Mouse (Mus musculus) embryo, embryonic 11 days (tissue): ENCODE results near the gene Smoc1.
A peak's percentile ranks its signal among the peaks of the same experiment; 100 is the strongest.

ENCODE experiments used
- DNase-seq: peaks from one replicate; pipeline ENCODE4 v3.0.0-alpha.2; 2015

Gene Smoc1

GRCm38 (mm10) chr12:81026995-81027942 lies 661 bp downstream of the Smoc1 start:
- DNase-seq, result peak; percentile 51

GRCm38 (mm10) chr12:81028291-81028920 lies 1.8 kb downstream of the Smoc1 start:
- DNase-seq, result peak; percentile 61

DNA sequence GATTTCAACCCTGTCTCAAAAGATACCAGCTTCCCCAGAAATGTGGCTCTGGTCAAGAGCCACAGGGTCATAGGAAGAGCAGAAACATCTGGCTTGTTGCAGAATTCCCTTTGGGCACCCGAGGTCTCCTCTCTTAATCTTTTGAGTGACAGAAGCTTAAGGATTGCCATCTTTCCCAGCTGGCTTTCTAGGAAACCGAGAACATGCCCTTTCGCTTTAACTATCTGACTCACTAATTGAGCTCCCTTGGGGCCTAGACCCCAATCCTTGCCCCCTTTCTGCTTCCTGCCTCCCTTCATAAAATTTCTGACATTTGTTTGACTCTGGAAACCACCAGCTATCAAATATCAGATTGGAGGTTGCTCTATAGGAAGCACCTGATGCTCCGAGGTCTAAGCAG lies 3.1 kb downstream of the Smoc1 start:
- peak; percentile 41 for DNase-seq

DNA sequence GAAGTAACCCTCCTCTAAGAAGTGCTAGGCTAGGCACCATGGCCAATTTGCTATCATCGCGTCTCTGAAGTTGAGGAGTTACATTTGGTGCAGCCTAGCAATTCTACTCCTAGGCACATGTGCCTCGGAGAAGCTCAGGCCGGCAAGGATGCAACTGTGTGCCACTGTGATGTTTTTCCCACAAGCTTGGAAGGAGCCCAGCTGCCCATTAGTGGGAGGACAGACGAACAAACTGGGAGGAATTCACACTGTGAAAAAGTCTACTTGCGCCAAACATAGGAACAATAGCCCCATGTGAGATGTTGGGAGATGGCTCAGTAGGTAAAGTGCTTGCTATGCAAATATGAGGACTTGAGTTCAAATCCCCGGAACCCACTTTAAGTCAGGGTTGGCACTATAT lies 5.0 kb downstream of the Smoc1 start:
- no peak for DNase-seq

- no peak for DNase-seq
Measured at GRCm38 (mm10) chr12:81033389-81034041, 6.9 kb downstream of the Smoc1 start.

- no peak for DNase-seq
Measured at GRCm38 (mm10) chr12:81034042-81034417, 7.4 kb downstream of the Smoc1 start.

GRCm38 (mm10) chr12:81035850-81036249 lies 9.2 kb downstream of the Smoc1 start:
- no peak for DNase-seq

DNA sequence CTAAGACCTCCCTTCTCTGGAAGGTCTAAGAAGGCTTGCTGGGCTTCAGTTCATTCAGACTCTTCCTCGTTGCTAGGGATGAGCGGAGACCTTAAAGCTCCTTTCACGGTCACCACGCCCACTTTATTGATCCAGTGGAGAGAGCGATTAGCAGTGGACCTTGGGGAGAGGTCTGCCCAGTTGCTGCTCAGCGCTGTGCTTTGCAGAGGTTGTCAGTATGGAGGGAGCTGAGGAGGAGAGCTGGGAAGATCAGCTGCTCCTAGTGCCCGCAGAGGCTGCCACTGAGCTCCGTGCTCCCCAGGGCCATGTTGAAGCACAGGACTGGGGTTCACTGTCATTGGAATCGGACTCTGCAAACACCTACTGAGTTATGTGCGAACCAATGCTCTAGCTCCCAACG lies 17.0 kb downstream of the Smoc1 start:
- peak; percentile 55 for DNase-seq

- DNase-seq, result no peak
Measured at GRCm38 (mm10) chr12:81046926-81047325, 20.3 kb downstream of the Smoc1 start.

GRCm38 (mm10) chr12:81049661-81050060 lies 23.1 kb downstream of the Smoc1 start:
- DNase-seq, result no peak

DNA sequence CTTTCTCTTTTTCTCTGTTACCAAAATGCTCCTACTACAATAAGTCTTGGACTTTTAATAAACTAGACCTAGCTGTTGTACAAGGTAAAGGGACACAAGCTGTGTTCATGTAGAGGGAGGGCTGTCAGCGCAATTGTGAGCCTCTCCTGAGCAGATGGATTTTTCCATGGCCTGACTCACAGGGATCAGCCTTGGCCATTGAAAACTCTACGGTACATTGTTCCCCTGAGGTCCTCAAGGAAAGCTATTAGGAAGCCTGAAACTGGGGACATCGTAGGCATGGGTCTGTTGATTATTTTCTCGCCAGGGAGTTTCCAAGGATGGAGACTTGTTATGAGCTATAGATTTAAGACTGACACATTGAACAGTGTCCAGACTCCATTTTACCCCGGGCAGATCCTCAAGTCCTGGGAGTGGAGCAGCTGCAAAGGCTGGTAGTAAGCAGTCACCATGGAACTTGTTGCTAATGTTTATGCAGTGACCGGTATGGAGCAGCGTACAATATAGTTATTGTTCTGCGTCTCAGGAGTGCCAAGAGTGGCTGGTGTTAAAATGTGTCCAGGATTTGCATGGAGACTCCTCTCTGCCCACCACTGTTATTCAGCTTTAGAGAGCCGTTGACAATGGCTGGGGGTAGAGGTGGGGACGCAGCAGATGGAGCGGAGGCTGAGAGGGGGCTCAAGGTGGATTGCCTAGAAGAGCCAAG lies 28.5 kb downstream of the Smoc1 start:
- peak; percentile 27 for DNase-seq

DNA sequence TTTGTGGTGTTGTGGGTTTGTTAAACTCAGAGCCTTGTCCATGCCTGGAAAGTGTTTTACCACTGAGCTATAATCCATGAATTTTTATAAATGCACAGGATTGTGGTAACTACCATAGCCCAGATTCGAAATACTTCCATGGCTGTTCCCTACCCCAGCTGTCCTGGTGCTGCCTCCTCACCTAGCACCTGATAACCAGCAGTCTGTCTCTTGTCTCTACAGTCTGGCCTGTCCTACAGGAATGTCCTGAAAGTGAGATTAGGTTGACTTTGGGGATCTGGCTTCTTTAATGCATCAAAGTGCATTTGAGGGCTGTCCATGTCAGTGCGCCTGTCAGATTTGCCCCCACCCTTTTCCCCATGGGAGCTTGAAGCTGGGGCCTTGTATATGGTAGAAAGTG lies 29.2 kb downstream of the Smoc1 start:
- no peak for DNase-seq

DNA sequence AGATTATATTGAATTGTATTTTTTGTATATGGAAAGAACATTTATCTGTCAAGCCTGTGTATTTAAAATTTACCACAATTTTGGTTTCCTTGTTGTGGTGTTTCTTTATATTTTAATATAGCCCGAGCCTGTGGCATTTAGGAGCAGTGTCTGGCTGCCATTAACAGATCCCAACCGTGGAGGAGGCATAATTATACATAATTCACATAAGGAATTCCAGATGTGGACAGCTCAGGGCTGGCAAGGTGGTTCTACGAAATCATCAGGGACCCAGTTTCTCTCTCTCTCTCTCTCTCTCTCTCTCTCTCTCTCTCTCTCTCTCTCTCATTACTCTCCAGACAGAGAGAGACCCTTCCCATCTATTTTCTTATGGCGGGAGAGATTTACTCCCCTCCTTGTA lies 31.0 kb downstream of the Smoc1 start:
- DNase-seq, result peak; percentile 20

- no peak for DNase-seq
Measured at GRCm38 (mm10) chr12:81058561-81058960, 32.0 kb downstream of the Smoc1 start.

DNA sequence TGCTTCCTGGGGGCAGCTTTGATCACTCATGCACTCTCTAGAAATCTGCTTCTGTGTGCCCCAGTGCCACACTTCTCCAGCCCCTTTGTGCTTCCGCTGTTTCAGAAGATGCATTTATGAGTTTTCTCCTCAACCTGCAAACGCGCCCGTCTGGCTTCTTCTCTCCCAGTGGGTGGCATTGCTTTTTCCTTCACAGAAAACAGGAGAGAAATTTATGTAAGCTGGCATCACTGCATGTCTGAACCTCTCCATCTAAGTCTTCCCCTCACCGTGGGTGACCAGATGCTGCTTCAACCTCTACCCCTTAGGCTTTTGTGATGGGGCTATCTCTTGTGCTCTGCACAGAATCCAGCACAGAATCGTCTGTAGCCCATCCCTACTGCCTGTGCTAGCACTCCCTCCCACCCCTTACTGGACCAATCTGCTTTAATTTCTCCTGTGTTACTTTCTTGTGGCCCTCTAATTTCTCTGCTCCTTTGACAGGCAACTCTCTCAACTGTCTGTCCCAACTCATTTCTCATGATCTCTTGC lies 35.3 kb downstream of the Smoc1 start:
- DNase-seq, result no peak

- DNase-seq, result no peak
Measured at GRCm38 (mm10) chr12:81063336-81063955, 36.8 kb downstream of the Smoc1 start.

GRCm38 (mm10) chr12:81074139-81074538 lies 47.5 kb downstream of the Smoc1 start:
- DNase-seq, result no peak

GRCm38 (mm10) chr12:81074941-81075340 lies 48.3 kb downstream of the Smoc1 start:
- DNase-seq, result no peak

DNA sequence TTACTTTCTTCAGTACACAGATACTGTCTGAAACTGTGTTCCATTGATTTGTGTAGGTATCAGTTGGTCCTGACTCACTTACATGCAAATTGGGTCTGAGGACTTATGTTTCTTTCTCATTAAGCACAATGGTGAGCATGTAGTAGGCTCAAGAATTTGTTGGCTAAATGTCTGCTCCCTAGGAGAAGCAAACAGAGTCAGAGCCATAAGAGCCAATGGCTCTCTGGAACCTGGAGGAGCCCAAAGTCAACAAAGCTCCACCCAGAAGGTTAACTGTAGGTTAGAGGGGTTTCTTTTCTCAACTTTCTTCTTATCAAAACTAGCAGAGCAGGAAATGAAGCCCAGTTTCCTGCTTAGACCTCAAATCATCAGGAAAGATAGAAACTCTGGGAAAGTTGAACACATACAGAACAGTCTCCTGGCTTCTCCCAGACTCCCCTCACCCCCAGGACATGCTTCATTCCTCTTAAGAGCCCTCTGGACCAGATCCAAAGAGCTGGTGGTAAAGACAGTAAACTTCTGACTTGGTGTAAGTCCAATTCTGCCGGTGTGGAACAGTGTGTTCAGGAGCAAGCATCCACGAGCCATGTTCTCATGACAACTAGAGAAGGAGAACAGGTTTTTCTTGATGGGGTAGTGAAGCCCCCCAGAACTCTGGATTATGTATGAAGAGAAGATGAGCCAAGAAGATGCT lies 51.5 kb downstream of the Smoc1 start:
- no peak for DNase-seq

DNA sequence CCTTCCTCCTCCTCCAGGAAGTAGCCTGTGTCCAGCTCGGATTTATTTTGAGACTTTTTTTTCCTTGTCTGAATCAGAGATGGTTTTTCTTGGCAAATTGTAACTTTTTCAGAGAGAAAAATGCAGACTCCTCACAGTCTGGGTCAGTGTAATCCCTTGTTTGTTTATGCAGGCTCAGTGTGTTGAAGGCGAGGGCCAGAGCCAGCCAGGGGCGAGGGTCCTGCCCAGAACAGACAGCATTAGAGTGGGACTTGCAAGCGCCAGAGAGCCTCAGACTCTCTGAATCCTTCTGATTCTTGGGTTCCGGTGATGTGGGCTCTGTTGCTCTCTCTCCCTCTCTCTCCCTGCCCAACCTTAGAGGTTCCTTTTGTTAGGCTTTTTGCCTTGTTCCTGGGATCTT lies 53.7 kb downstream of the Smoc1 start:
- DNase-seq, result no peak

DNA sequence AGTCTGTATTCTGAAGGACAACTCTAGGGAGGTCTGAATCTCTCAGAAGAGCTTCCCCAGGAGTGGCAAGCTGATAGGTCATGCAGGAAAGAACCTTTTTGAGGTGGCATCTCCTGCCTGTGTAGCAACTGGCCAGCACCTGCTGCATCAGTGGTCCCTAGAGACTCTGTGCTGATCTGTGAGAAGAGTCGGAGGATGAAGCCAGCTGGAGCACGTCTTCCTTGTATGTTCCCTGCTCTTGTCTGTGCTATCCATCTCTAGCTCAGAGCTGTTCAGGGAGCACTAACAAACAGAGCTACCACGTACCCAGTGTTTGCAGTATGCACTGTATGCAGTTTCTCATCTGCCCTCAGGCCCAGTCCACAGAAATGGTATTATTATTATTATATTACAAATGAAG lies 54.4 kb downstream of the Smoc1 start:
- no peak for DNase-seq

GRCm38 (mm10) chr12:81083146-81083545 lies 56.5 kb downstream of the Smoc1 start:
- no peak for DNase-seq
